Mouse (Mus musculus) embryonic facial prominence, embryonic 13.5 days (tissue): ENCODE data around the gene Polr2c. TPM values are rescaled to one million over a fixed set of nuclear protein-coding genes. Genes with fewer than 3 reads are reported as not detected.
"Not testable (repeated sequence)": the region's sequence is repeated elsewhere in the genome, so short reads cannot be mapped to it uniquely, and the experiment has no call there.

ENCODE experiments used
- ATAC-seq: fragments of 200-750 bp; cut with Nextera tagmentation; 2 replicates; pipeline ENCODE4 v1.8.0; 2017; ENCODE audit warnings: low read depth; ENCODE audit not compliant: insufficient number of reproducible peaks, insufficient read depth, low FRiP score, low TSS enrichment
- H3K27ac ChIP-seq: fragments of 300-500 bp; sonication (generic); 2 replicates; pipeline ENCODE4 v1.5.1; 2015; ENCODE audit warnings: moderate library complexity, mild to moderate bottlenecking, inconsistent platforms
- H3K27me3 ChIP-seq: fragments of 300-500 bp; sonication (generic); 2 replicates; pipeline ENCODE4 v1.6.1; 2015; ENCODE audit warnings: mild to moderate bottlenecking, inconsistent platforms
- H3K36me3 ChIP-seq: fragments of 300-500 bp; sonication (generic); 2 replicates; pipeline ENCODE4 v1.6.1; 2015; ENCODE audit warnings: mild to moderate bottlenecking, inconsistent platforms
- H3K4me1 ChIP-seq: fragments of 300-500 bp; sonication (generic); 2 replicates; pipeline ENCODE4 v1.6.1; 2015; ENCODE audit warnings: inconsistent platforms
- H3K4me2 ChIP-seq: fragments of 300-500 bp; sonication (generic); 2 replicates; pipeline ENCODE4 v1.6.1; 2015; ENCODE audit warnings: moderate library complexity, mild to moderate bottlenecking, inconsistent platforms
- H3K4me3 ChIP-seq: fragments of 300-500 bp; sonication (generic); 2 replicates; pipeline ENCODE4 v1.5.1; 2015; ENCODE audit warnings: mild to moderate bottlenecking, inconsistent platforms
- H3K9ac ChIP-seq: fragments of 300-500 bp; sonication (generic); 2 replicates; pipeline ENCODE4 v1.6.1; 2015; ENCODE audit warnings: mild to moderate bottlenecking, inconsistent platforms
- H3K9me3 ChIP-seq: fragments of 300-500 bp; sonication (generic); 2 replicates; pipeline ENCODE4 v1.6.1; 2016; ENCODE audit warnings: inconsistent platforms
- WGBS: fragments of 180-500 bp; shearing (Covaris S2); methylation state at CpG from one replicate; pipeline ENCODE4 v1.1.7; 2015; ENCODE audit warnings: mixed read lengths; 5-methylcytosine and 5-hydroxymethylcytosine counted together
- polyA plus RNA-seq: library from polyadenylated mRNA; unstranded; fragments of >200 nt; fragmentation: Nextera tagmentation; extraction: Ambion mirVana; gene quantifications from 2 replicates; pipeline ENCODE4 v1.2.1, GENCODE M21; 2015

The Polr2c gene
- polyA plus RNA-seq, 1 experiment from 2014 or later = 152 TPM

DNA sequence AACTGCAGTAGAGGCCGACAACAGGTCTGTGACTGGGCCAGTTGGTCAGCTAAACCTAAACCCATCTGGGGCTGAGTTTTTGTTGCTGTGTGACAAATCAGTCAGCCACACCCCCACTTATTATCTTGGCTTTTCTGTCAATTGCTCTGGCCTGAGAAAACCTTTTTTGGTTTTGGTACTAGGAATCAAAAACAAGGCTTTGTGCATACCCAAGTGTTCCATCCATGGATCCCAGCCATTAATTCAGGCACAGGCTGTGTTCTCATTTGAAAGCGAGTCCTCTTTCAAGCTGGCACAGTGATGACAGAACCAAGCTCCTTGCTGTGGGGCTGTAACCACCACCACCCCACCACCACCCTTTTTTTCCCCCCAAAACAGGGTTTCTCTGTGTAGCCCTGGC lies 35.9 kb upstream of the Polr2c start:
- WGBS = 80% methylated on average over 2 of the region's 2 CpGs
- no peak overlapping the region for H3K4me3 ChIP-seq
- no peaks in the 10 kb centered on the region for H3K4me1 ChIP-seq
- H3K9me3 ChIP-seq = no peaks in the 10 kb centered on the region
- no peaks in the 10 kb centered on the region for H3K27me3 ChIP-seq
- ATAC-seq = no peak
- peaks cover 52% of the 10 kb centered on the region for H3K36me3 ChIP-seq
- no peak overlapping the region for H3K9ac ChIP-seq
- H3K27ac ChIP-seq = no peak overlapping the region
- no peak overlapping the region for H3K4me2 ChIP-seq

DNA sequence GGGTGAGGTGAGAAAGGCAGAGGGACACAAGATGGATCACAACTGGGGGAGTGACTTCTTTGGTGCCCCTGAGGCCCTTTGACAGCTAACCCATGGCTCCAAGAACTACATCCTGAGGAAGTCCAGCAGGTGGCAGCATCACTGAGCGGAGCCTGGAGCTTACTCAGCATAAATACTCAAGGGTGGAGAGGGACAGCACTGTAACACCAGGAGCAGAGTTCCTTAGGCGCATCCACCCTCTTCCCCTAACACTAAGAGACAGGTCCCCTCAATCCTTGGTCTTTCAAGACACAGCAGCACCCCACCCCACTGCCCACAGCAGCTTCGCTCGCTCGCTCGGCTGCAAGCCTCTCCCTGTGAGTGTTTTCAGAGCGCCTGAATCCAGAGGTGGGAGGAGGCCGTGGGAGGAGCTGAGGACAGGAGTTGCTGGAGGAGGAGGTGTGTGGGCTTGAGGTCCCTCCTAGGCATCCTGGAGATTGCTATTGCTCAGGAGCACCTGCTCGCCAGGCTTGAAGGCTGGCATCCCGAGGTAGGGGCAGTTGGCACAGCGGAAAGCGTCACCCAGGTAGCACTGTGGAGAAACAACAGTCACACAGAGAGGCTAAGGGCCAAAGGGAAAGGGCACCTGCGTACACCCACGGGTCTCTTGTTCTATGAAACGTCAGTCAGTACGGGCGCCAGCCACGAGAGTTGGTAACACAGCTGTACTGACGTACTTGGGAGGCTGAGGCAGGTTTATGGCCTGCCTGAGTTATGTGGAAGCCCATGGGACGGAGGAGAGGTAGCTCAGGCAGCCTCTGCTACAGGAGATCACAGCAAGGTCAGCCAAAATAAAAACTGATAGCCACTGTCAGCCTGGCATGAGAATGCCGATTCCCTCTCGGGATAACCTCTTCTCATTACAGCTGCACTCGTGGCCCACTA lies 34.4 kb upstream of the Polr2c start:
- no peak for ATAC-seq
- H3K9ac ChIP-seq = no peak overlapping the region
- peaks cover 64% of the 10 kb centered on the region for H3K36me3 ChIP-seq
- H3K4me1 ChIP-seq = no peaks in the 10 kb centered on the region
- H3K27ac ChIP-seq = no peak overlapping the region
- H3K27me3 ChIP-seq = no peaks in the 10 kb centered on the region
- H3K9me3 ChIP-seq = no peaks in the 10 kb centered on the region
- WGBS = 83% methylated on average over 23 of the region's 23 CpGs
- H3K4me2 ChIP-seq = no peak overlapping the region
- no peak overlapping the region for H3K4me3 ChIP-seq

DNA sequence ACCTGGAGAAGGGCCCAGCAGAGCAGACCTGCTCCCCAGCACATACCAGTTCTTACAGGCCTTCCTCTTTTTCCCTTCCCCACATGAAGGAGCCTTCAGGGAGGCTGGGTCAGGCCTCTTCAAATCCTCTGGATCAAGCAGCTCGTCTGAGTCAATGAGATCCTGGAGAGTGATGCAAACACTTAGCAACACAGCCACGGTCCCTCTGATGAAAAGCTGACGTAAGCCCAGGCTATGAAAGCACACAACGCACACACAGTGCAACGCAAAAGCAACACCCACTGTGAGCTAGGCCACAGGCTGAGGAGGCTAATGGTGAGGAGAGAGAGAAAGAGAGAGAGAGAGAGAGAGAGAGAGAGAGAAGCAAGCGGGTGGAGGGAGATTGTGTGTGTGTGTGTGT lies 32.1 kb upstream of the Polr2c start:
- ATAC-seq = no peak
- Histone ChIP-seq H3K9me3 (no peaks in the 10 kb centered on the region), H3K4me2 (no peak overlapping the region), H3K27me3 (no peaks in the 10 kb centered on the region), H3K4me3 (no peak overlapping the region), H3K27ac (no peak overlapping the region), H3K36me3 (peaks cover 81% of the 10 kb centered on the region), H3K4me1 (no peaks in the 10 kb centered on the region), H3K9ac (no peak overlapping the region)
- 87% methylated on average over 6 of the region's 6 CpGs for WGBS

DNA sequence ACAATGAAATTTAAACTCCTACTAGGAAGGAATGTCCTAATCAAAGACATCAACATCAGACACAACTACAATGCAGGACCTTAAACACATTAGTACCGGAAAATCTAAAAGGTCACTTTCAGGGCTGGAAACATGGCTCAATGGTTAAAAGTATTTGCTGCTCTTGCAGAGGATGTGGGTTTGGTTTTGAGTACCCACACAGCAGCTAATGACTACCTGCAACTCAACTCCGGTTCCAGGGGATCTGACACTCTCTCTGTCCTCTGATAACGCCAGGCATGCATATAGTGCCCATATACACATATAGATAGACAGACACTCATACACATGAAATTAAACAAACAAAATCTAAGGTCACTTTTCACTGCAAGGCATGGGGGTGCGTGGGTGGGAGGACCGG lies 31.0 kb upstream of the Polr2c start:
- no peak overlapping the region for H3K27ac ChIP-seq
- H3K4me3 ChIP-seq = no peak overlapping the region
- peaks cover 84% of the 10 kb centered on the region for H3K36me3 ChIP-seq
- H3K4me2 ChIP-seq = no peak overlapping the region
- H3K4me1 ChIP-seq = no peaks in the 10 kb centered on the region
- ATAC-seq = no peak
- no peaks in the 10 kb centered on the region for H3K9me3 ChIP-seq
- 93% methylated on average over 5 of the region's 5 CpGs for WGBS
- H3K27me3 ChIP-seq = no peaks in the 10 kb centered on the region
- no peak overlapping the region for H3K9ac ChIP-seq

DNA sequence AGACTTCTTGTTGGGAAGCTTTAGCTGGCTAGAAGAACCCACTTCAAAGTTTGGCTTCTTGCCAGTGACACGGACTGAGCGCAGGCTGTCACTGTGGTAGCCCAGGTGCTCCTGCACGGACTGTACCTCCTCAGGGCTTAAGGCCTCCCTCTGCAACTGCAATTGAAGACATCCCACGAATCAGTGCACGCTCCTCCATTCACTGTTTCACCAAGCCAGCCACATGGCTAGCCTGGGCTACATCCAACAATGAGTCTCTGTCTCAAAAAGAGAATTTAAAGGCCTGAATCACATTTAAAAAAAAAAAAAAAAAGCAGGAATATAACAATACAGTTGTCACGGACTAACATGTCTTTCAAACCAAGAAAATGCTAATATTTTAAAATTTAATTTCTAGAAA lies 29.0 kb upstream of the Polr2c start:
- Histone ChIP-seq H3K4me2 (no peak overlapping the region), H3K4me3 (no peak overlapping the region), H3K9ac (no peak overlapping the region), H3K36me3 (peaks cover 78% of the 10 kb centered on the region), H3K9me3 (no peaks in the 10 kb centered on the region), H3K27ac (no peak overlapping the region), H3K4me1 (no peaks in the 10 kb centered on the region), H3K27me3 (no peaks in the 10 kb centered on the region)
- WGBS = 86% methylated on average over 6 of the region's 6 CpGs
- no peak for ATAC-seq

DNA sequence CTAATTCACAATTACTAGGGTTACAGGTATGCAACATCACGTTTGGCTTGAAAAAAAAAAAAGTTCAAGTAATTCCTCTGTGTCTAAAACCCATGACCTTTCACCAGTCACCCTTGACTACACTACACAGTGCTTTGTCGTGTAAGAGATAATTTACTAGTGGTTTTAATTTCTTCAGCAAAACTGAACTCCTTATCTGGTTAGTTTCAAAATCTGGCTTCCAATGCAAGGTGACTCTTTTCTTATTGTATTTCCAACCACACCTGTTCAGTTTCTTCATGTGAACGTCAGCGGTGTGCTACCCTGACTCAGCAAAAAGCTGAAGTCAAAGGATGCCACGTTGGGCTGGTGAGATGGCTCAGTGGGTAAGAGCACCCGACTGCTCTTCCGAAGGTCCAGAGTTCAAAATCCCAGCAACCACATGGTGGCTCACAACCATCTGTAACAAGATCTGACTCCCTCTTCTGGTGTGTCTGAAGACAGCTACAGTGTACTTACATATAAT lies 23.3 kb upstream of the Polr2c start:
- not testable (repeated sequence) for H3K27me3 ChIP-seq, H3K4me3 ChIP-seq, ATAC-seq, H3K4me2 ChIP-seq, H3K9me3 ChIP-seq, H3K9ac ChIP-seq, H3K27ac ChIP-seq
- Histone ChIP-seq H3K4me1 (peaks cover 14% of the 10 kb centered on the region), H3K36me3 (peaks cover 27% of the 10 kb centered on the region)
- 77% methylated on average over 7 of the region's 7 CpGs for WGBS

DNA sequence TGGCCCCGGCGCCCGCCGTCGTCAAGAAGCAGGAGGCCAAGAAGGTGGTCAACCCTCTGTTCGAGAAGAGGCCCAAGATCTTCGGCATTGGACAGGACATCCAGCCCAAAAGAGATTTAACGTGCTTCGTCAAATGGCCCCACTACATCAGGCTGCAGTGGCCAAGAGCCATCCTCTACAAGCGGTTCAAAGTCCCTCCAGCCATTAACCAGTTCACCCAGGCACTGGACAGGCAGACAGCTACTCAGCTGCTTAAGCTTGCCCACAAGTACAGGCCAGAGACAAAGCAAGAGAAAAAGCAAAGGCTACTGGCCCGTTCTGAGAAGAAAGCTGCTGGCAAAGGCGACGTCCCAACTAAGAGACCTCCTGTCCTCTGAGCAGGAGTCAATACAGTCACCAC lies 21.5 kb upstream of the Polr2c start:
- not testable (repeated sequence) for H3K9ac ChIP-seq, H3K9me3 ChIP-seq, H3K4me3 ChIP-seq, H3K27me3 ChIP-seq, ATAC-seq, H3K4me2 ChIP-seq, H3K27ac ChIP-seq
- Histone ChIP-seq H3K36me3 (peaks cover 15% of the 10 kb centered on the region), H3K4me1 (peaks cover 18% of the 10 kb centered on the region)
- WGBS = 93% methylated on average over 13 of the region's 13 CpGs

DNA sequence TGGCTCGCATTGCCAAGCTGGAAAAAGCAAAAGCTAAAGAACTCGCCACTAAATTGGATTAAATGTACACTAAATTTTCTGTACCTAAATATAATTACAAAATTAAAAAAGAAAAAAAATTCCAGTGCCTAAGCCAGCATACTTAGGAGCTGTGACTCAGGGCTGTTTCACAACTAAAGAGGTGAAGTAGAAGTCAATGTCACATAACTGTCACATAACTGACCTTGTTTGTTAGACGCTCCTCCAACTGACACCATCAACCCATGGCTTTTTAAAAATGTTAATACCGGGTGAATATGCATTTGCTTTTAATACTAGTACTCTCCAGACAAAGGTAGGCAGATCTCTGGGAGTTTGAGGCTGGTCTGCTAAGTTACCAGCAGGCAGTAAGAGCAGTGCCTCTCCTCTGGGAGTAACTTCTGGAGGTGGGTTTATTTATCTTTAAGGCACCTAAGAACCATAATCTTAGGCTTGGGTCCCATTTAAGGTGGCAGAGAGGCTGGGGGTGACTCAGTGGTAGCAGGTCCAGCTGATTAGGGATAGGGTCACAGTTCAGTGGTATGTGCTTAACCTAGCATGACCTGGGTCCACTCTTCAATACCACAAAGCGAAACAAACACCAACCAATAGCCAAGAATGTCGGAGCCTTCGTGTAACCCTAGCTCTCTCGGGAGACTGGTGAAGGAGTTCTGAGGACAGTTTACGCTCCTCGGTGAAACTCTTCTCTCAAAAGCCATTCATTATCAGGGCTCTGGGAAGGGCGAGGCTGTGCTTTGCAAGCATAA lies 20.6 kb upstream of the Polr2c start:
- H3K27ac ChIP-seq = no peak overlapping the region
- H3K36me3 ChIP-seq = peaks cover 9% of the 10 kb centered on the region
- H3K27me3 ChIP-seq = no peaks in the 10 kb centered on the region
- H3K9ac ChIP-seq = peak overlapping the region; percentile 96
- no peak for ATAC-seq
- peaks cover 18% of the 10 kb centered on the region for H3K4me1 ChIP-seq
- H3K4me3 ChIP-seq = peak overlapping the region; percentile 92
- H3K4me2 ChIP-seq = peak overlapping the region; percentile 88
- H3K9me3 ChIP-seq = no peaks in the 10 kb centered on the region
- 59% methylated on average over 11 of the region's 11 CpGs for WGBS

DNA sequence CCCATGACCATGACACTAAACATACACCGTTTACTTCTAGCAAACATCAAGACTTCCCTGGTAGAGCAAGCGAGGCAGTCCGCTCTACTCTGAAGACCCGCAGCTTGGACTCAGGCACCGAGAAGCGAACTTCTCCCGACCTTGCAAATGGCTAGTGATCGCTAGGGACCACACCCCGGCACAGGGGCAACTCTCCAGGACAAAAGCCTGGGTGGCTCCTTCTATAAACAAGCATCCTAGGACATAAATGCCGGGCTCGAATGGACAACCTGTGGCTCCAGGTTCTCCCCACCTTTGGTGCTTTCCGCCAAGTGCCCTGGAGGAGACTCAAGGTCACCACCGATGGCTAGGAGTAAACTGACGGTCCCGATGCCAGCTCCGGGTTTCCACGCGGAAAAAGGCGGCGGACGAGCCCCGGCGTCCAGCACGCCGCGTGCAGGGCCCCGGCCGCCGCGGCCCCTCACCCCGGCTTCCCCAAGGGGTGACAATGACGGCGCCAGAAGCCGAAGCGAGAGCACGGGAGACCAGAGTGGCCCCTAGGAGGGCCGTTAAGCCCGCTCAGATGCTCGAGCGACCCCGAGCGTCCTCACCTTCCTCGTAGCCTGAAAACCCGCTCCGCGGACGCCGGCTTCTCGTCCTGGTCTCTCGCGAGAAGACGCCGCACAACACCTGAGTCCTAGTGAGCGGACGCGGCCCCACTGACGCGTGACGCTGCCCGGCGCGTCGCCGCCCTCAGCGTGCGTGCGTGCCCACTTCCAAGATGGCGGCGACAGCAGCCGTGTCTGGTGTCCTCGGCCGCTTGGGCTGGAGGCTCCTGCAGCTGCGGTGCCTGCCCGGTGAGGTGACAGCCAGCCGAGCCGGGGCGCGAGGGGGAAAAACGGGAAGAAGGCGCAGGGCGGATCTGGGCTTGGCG lies 19.3 kb upstream of the Polr2c start, which contains the start of the genes Coq9 and Ciapin1:
Gene Coq9 (plus strand): TSS at position 660 of the 913 bp plus-strand sequence.
Gene Ciapin1 (minus strand): TSS at position 697 of the 913 bp plus-strand sequence.
- Histone ChIP-seq H3K9me3 (no peaks in the 10 kb centered on the region), H3K27ac (peak within 1 kb of the TSS; percentile 88), H3K9ac (peak within 1 kb of the TSS; percentile 96), H3K4me1 (peaks cover 18% of the 10 kb centered on the region), H3K36me3 (peaks cover 5% of the 10 kb centered on the region; the same call in 1 of the 2 replicates), H3K27me3 (no peaks in the 10 kb centered on the region), H3K4me2 (peak within 1 kb of the TSS; percentile 88), H3K4me3 (peak within 1 kb of the TSS; percentile 92)
- 1% methylated on average over 82 of the region's 82 CpGs for WGBS
- ATAC-seq = peak; percentile 96

DNA sequence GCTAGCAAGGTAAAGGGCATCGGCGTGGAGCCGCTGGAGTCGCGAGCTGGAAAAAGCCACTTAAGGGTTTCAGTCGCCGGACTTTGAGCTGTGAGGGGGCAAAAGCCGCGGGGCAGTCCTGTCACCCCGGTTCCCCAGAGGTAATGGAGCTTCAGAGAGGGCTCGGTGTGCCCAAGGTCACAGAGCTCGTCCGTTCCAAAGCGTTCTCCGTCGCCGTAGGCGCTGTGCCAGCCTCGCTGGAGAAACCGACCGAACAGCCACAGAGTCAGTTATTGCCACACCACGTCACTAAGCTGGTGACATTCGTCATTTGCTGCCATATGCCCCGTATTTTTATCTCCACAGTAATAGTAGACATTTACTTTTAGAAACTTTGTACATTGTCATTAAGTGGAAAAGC lies 18.6 kb upstream of the Polr2c start:
- peak overlapping the region; percentile 92 for H3K4me3 ChIP-seq
- H3K27me3 ChIP-seq = no peaks in the 10 kb centered on the region
- peaks cover 18% of the 10 kb centered on the region for H3K4me1 ChIP-seq
- ATAC-seq = peak; percentile 22; the same call in 1 of the 2 replicates
- H3K36me3 ChIP-seq = peaks cover 11% of the 10 kb centered on the region
- WGBS = under 1% methylated on average over 24 of the region's 24 CpGs
- H3K4me2 ChIP-seq = peak overlapping the region; percentile 88
- H3K9ac ChIP-seq = peak overlapping the region; percentile 96
- no peaks in the 10 kb centered on the region for H3K9me3 ChIP-seq
- H3K27ac ChIP-seq = peak overlapping the region; percentile 88

DNA sequence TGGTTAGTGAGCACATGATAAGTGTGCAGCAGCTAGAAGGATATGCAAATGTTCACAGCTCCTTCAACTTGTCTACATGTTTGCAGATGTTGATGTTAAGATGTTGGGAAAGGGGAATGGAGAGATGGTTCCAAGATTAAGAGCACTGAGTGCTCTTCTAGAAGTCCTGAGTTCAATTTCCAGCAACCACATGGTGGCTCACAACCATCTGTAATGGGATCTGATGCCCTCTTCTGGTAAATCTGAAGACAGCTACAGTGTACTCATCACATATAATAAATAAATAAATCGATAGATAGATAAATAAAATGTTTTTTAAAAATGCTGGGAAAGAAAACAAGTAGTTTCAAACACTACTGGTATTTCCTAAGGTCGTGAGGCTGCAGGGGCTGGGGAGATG lies 16.1 kb upstream of the Polr2c start:
- no peak overlapping the region for H3K9ac ChIP-seq
- peaks cover 36% of the 10 kb centered on the region for H3K36me3 ChIP-seq
- ATAC-seq = no peak
- H3K4me3 ChIP-seq = no peak overlapping the region
- peaks cover 18% of the 10 kb centered on the region for H3K4me1 ChIP-seq
- H3K9me3 ChIP-seq = no peaks in the 10 kb centered on the region
- H3K4me2 ChIP-seq = no peak overlapping the region
- no peaks in the 10 kb centered on the region for H3K27me3 ChIP-seq
- H3K27ac ChIP-seq = no peak overlapping the region
- WGBS = 49% methylated on average over 2 of the region's 2 CpGs
